Mouse (Mus musculus) kidney, embryonic 14.5 days (tissue): ENCODE results near the gene Golm1. TPM values are rescaled to one million over a fixed set of nuclear protein-coding genes. Genes with fewer than 3 reads are reported as not detected.

Experiments
- ATAC-seq: fragments of 200-750 bp; cut with Nextera tagmentation; 2 replicates; pipeline ENCODE4 v1.8.0; 2017; ENCODE audit warnings: moderate number of reproducible peaks, mild to moderate bottlenecking, moderate TSS enrichment, moderate library complexity; ENCODE audit not compliant: low FRiP score, low TSS enrichment
- H3K27ac ChIP-seq: fragments of 300-500 bp; sonication (generic); 2 replicates; pipeline ENCODE4 v1.5.1; 2014; ENCODE audit warnings: low read depth, mild to moderate bottlenecking, low read length, moderate library complexity, mixed read lengths
- H3K27me3 ChIP-seq: fragments of 300-500 bp; sonication (generic); 2 replicates; pipeline ENCODE4 v1.6.1; 2014; ENCODE audit warnings: mild to moderate bottlenecking, low read length; ENCODE audit not compliant: control insufficient read depth, insufficient read depth
- H3K36me3 ChIP-seq: fragments of 300-500 bp; sonication (generic); 2 replicates; pipeline ENCODE4 v1.6.1; 2014; ENCODE audit warnings: low read length, mixed read lengths; ENCODE audit not compliant: control insufficient read depth, insufficient read depth
- H3K4me1 ChIP-seq: fragments of 300-500 bp; sonication (generic); 2 replicates; pipeline ENCODE4 v1.6.1; 2014; ENCODE audit warnings: low read length, mixed read lengths; ENCODE audit not compliant: control insufficient read depth, insufficient read depth
- H3K4me2 ChIP-seq: fragments of 300-500 bp; sonication (generic); replicated peaks from 2 replicates; pipeline ENCODE4 v1.6.1; 2014; ENCODE audit warnings: low read depth, mild to moderate bottlenecking, low read length
- H3K4me3 ChIP-seq: fragments of 300-500 bp; sonication (generic); 2 replicates; pipeline ENCODE4 v1.5.1; 2014; ENCODE audit warnings: mild to moderate bottlenecking, low read length
- H3K9ac ChIP-seq: fragments of 300-500 bp; sonication (generic); 2 replicates; pipeline ENCODE4 v1.6.1; 2014; ENCODE audit warnings: low read depth, mild to moderate bottlenecking, low read length, moderate library complexity
- H3K9me3 ChIP-seq: fragments of 300-500 bp; sonication (generic); 2 replicates; pipeline ENCODE4 v1.6.1; 2016; ENCODE audit warnings: low read length; ENCODE audit not compliant: control insufficient read depth
- whole genome bisulfite sequencing: fragments of 180-500 bp; shearing (Covaris S2); extraction: QIAGEN DNeasy Blood & Tissue Kit; methylation state at CpG from one replicate; pipeline ENCODE4 v1.1.7; 2014; 5-methylcytosine and 5-hydroxymethylcytosine counted together
- polyA plus RNA-seq: library from polyadenylated mRNA; unstranded; fragments of >200 nt; fragmentation: Nextera tagmentation; extraction: Ambion mirVana; gene quantifications from 2 replicates; pipeline ENCODE4 v1.2.1, GENCODE M21; 2014

The Golm1 gene
- polyA plus RNA-seq, 1 experiment from 2014 or later: 41.9 TPM

DNA sequence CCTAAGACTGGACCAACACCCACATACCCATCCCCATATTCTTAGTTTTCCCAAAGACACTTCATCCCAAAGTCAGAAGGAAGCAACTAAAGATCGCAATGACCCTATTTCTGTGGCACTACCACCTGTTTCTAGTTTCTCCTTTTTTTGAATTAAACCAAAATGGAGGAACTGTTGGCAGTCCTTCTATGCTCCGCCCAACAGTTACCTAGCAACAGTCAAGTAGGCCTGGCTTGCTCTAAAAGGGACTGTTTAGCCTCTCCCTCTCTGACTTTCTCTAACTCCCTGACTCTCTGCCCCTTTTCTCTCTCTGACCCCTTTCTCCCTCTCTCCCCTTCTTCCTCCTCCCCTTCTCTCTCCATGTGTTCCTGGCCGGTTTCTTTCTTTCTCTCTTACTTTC is 9.6 kb upstream of the Golm1 start:
- no peaks in the 10 kb centered on the region for H3K4me1 ChIP-seq
- H3K27me3 ChIP-seq: no peaks in the 10 kb centered on the region
- H3K4me3 ChIP-seq: no peak overlapping the region
- H3K9ac ChIP-seq: no peak overlapping the region
- no peaks in the 10 kb centered on the region for H3K9me3 ChIP-seq
- H3K27ac ChIP-seq: no peak overlapping the region
- ATAC-seq: no peak
- H3K4me2 ChIP-seq: no peak overlapping the region
- 91% methylated on average over 3 of the region's 3 CpGs for WGBS
- H3K36me3 ChIP-seq: no peaks in the 10 kb centered on the region

DNA sequence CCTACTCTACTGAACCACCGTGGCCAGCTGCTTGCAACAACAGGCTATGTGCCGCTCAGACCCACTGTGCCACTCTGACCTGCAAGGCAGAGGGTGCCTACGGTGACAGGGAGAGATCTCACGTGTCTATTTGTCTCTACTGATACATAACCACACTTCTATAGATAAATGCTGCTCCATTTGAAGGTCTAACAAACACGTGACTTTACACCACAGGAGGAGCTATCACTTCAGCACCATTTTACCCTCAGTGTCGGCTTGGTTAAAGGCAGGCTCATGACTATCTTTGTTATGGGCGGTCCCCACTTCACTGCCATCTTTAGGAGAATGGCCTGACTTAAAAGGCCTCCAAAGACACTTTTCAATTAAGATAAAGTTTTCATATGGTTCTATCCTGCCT is 7.0 kb upstream of the Golm1 start:
- Histone ChIP-seq H3K9me3 (no peaks in the 10 kb centered on the region), H3K9ac (no peak overlapping the region), H3K4me1 (no peaks in the 10 kb centered on the region), H3K4me3 (no peak overlapping the region), H3K27me3 (no peaks in the 10 kb centered on the region), H3K27ac (no peak overlapping the region), H3K36me3 (no peaks in the 10 kb centered on the region), H3K4me2 (no peak overlapping the region)
- WGBS: 29% methylated on average over 7 of the region's 7 CpGs
- no peak for ATAC-seq

DNA sequence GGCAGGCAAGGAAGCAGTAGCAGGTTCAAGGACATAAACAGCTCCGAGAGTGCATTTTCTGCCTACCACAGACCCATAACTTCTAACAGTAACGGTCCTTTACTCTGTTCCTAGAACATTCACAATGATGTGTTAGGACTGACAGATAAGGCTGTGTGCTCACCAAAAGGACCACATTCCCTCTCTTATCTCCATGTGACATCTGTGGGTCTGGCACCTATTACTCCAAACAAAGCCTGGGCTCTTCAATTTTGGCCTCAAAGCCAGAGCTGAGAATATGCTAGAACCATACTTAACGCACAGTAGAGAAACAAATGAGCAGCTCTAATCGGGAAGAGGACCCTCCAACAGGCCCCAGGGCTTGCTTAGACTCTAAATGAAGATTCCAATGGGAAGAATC is 4.3 kb upstream of the Golm1 start:
- H3K9me3 ChIP-seq: no peaks in the 10 kb centered on the region
- H3K36me3 ChIP-seq: no peaks in the 10 kb centered on the region
- H3K9ac ChIP-seq: no peak overlapping the region
- H3K4me2 ChIP-seq: no peak overlapping the region
- no peak overlapping the region for H3K27ac ChIP-seq
- no peaks in the 10 kb centered on the region for H3K27me3 ChIP-seq
- 72% methylated on average over 4 of the region's 4 CpGs for WGBS
- H3K4me1 ChIP-seq: no peaks in the 10 kb centered on the region
- ATAC-seq: no peak
- no peak overlapping the region for H3K4me3 ChIP-seq

GRCm38 (mm10) chr13:59679306-59679705 is 3.7 kb upstream of the Golm1 start:
- WGBS: 36% methylated on average over 4 of the region's 4 CpGs

DNA sequence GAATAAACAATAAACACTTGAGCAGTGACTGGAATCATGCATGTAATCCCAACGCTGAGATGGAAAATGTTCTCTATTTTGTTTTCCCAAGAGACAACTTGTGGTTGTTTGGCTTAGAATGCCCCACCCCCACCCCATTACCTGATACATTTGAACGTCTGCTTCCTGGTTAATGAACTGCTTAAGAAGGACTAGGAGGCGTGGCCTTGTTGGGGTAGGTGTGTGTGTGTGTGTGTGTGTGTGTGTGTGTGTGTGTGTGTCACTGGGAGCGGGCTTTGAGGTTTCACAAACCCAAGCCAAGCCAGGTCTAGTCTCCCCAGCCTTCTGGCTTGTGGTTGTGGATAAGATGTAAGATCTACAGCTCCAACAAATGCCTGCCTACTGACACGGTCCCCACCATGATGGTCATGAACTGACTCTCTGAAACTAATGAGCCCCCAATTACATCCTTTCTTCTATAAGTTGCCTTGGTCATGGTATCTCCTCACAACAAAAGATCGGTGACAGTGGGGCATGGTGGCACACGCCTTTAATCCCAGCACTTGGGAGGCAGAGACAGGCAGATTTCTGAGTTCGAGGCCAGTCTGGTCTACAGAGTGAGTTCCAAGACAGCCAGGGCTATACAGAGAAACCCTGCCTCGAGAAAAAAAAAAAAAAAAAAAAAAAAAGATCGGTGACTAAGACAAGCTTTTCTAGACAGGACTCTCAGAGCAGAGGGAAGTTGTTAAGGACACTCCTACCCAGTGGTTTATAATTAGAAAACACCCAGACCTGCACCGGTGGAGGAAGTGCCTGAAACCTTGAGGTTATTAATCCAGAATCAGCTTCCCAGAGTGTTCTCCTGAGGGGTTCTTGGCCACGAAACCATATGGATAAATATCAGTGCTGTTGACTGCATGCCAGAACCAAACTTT is 962 bp upstream of the Golm1 start:
- Histone ChIP-seq H3K27me3 (no peaks in the 10 kb centered on the region), H3K4me2 (no peak overlapping the region), H3K27ac (no peak overlapping the region), H3K4me1 (peaks cover 11% of the 10 kb centered on the region), H3K9me3 (no peaks in the 10 kb centered on the region), H3K9ac (no peak overlapping the region), H3K36me3 (no peaks in the 10 kb centered on the region), H3K4me3 (no peak overlapping the region)
- ATAC-seq: no peak
- 79% methylated on average over 11 of the region's 12 CpGs for WGBS

More at GRCm38 (mm10) chr13:59679306-59679705, 3.7 kb upstream of the Golm1 start:
- H3K36me3 ChIP-seq: no peaks in the 10 kb centered on the region
- H3K4me2 ChIP-seq: no peak overlapping the region
- H3K9ac ChIP-seq: no peak overlapping the region
- ATAC-seq: no peak
- H3K4me3 ChIP-seq: no peak overlapping the region
- H3K9me3 ChIP-seq: no peaks in the 10 kb centered on the region
- no peaks in the 10 kb centered on the region for H3K27me3 ChIP-seq
- H3K27ac ChIP-seq: no peak overlapping the region
- peaks cover under 1% of the 10 kb centered on the region; the same call in 1 of the 2 replicates for H3K4me1 ChIP-seq

DNA sequence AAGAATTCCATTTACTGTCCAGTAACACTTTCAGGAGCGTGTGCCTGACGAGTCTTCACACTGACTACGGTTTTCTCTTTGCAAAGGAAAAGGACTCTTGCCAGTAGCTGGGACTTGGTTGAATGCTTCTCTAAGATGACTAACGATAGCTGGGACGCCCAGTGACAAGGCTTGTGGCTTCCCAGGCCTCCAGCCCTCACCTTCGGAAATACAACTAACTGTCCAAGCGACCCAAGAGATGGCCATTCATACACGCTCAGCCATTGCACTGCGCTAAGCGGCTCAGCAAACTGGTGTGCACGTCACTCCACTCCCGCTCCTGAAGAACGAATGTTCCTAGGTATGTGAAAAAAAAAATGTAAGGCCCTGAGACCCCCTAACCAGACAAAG is 855 bp downstream of the Golm1 start:
- Histone ChIP-seq H3K4me2 (peak overlapping the region; percentile 61), H3K27me3 (no peaks in the 10 kb centered on the region), H3K4me3 (peak overlapping the region; percentile 77), H3K36me3 (no peaks in the 10 kb centered on the region), H3K9me3 (no peaks in the 10 kb centered on the region), H3K27ac (peak overlapping the region; percentile 74; the same call in 1 of the 2 replicates), H3K9ac (peak overlapping the region; percentile 74; the same call in 1 of the 2 replicates), H3K4me1 (peaks cover 11% of the 10 kb centered on the region)
- 2% methylated on average over 13 of the region's 13 CpGs for WGBS
- ATAC-seq: no peak; the same call in 1 of the 2 replicates

DNA sequence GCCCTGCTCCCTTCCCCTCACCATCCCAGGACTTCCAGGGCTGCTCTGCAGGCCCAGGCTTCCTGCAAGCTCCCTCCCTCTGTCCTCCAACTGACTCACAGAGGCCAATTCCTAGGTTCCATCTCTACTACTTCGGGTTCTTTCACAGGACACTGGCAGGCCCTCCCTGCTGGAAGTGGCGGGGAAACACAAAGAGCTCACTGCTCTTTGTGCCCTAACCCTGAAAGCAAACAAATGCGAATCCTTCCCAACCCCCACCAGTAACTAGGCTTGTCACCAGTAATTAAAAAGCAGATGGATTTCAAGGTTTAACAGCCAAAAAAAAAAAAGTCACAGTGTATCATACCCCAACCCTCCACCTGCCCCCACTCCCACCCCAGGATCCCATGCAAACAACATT is 1.4 kb downstream of the Golm1 start:
- Histone ChIP-seq H3K27ac (no peak overlapping the region), H3K4me2 (peak overlapping the region; percentile 61), H3K27me3 (no peaks in the 10 kb centered on the region), H3K36me3 (no peaks in the 10 kb centered on the region), H3K9ac (peak overlapping the region; percentile 74; the same call in 1 of the 2 replicates), H3K4me3 (peak overlapping the region; percentile 77; the same call in 1 of the 2 replicates), H3K9me3 (no peaks in the 10 kb centered on the region), H3K4me1 (peaks cover 11% of the 10 kb centered on the region)
- 11% methylated on average over 3 of the region's 3 CpGs for WGBS
- no peak for ATAC-seq

- no peak overlapping the region for H3K9ac ChIP-seq
- 50% methylated on average over 7 of the region's 7 CpGs for WGBS
- no peaks in the 10 kb centered on the region for H3K27me3 ChIP-seq
- H3K4me1 ChIP-seq: peaks cover 11% of the 10 kb centered on the region
- no peak overlapping the region for H3K4me3 ChIP-seq
- no peaks in the 10 kb centered on the region for H3K36me3 ChIP-seq
- no peaks in the 10 kb centered on the region for H3K9me3 ChIP-seq
- no peak overlapping the region for H3K27ac ChIP-seq
- 0 out of 2 replicates have a peak overlapping the region, but pooled peaks have one; percentile 12 for H3K4me2 ChIP-seq
- ATAC-seq: no peak
Measured at GRCm38 (mm10) chr13:59673597-59673996, 2.0 kb downstream of the Golm1 start.

- H3K4me3 ChIP-seq: no peak overlapping the region
- no peak overlapping the region for H3K4me2 ChIP-seq
- no peak overlapping the region for H3K27ac ChIP-seq
- peaks cover 11% of the 10 kb centered on the region for H3K4me1 ChIP-seq
- no peaks in the 10 kb centered on the region for H3K9me3 ChIP-seq
- H3K36me3 ChIP-seq: no peaks in the 10 kb centered on the region
- ATAC-seq: no peak
- H3K27me3 ChIP-seq: no peaks in the 10 kb centered on the region
- 72% methylated on average over 6 of the region's 6 CpGs for WGBS
- H3K9ac ChIP-seq: no peak overlapping the region
Measured at GRCm38 (mm10) chr13:59672248-59672647, 3.4 kb downstream of the Golm1 start.
